ENCODE assay signal across 9 mouse cellular contexts in the genomic region with DNA sequence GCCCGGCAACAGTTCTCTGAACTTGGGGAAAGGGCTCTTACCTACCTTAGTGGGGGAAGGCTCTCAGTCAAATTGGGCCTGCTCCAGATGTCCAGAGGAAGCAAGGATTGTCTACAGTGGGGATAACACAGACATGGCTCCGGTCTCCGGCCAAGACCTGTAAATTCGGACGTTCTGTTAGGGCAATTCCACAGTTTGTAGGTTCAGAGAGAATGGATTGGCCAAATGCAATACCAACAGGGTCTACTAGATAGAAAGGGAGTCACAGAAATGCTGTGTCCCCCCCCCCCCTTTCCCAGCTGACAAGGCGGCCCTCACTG. TPM values are rescaled to one million over a fixed set of nuclear protein-coding genes. Genes with fewer than 3 reads are reported as not detected.
DNase-seq lines count a peak whose midpoint lies in the region; ATAC-seq and TF ChIP-seq lines count a peak whose summit lies in the region.
"Had no signal": no experiment of that assay in that cellular context is flagged by ENCODE, and none has a peak within 500 bp of the region (broad histone marks: within the 10 kb centered on the region; RNA-seq: fewer than 3 reads in every experiment).

No protein-coding gene starts in this region.

- no peaks in the 10 kb centered on the region for H3K9me3 ChIP-seq in erythroblast, embryonic 14.5 days (ENCODE audit: control insufficient read depth, low read length)
- no peaks in the 10 kb centered on the region for H3K9me3 ChIP-seq in limb, embryonic 15.5 days
- no peaks in the 10 kb centered on the region for H3K9me3 ChIP-seq in stomach, embryonic 16.5 days (replicated peaks; ENCODE audit: control insufficient read depth, low read length)

- no peaks in the 10 kb centered on the region for H3K27me3 ChIP-seq in erythroblast, embryonic 14.5 days (ENCODE audit: control insufficient read depth)
- H3K27me3 ChIP-seq in spleen, adult 2 months (ENCODE audit: control insufficient read depth, insufficient read depth, low read length), result no peaks in the 10 kb centered on the region
- no peaks in the 10 kb centered on the region for H3K27me3 ChIP-seq in limb, embryonic 15.5 days
- no peaks in the 10 kb centered on the region for H3K27me3 ChIP-seq in stomach, embryonic 16.5 days (ENCODE audit: control insufficient read depth, insufficient read depth, low read length)

- DNase-seq in spleen, adult 2 months (ENCODE audit: low read depth in 1 of 2, low spot score in 2 of 2), result no peak
- no peak for DNase-seq in spleen, postnatal 4 days (ENCODE audit: low spot score in 2 of 2)

- no peak for ATAC-seq in erythroblast, adult 5-6 weeks (replicated peaks; ENCODE audit: low FRiP score, poor library complexity, severe bottlenecking)
- ATAC-seq in limb, embryonic 15.5 days (ENCODE audit: insufficient number of reproducible peaks, low FRiP score, low TSS enrichment, low read depth), result no peak
- no peak for ATAC-seq in stomach, embryonic 16.5 days (ENCODE audit: insufficient read depth, low FRiP score)
- no peak for ATAC-seq in monocyte, adult 5-6 weeks (replicated peaks; ENCODE audit: insufficient number of reproducible peaks, low FRiP score, low TSS enrichment, poor library complexity, severe bottlenecking)
- ATAC-seq in inflammation-experienced regulatory T-cells, adult 6 months, result no peak

- 24% methylated on average over 5 of the region's 6 CpGs for WGBS in spleen, adult 2 months
- under 1% methylated on average over 5 of the region's 6 CpGs for WGBS in limb, embryonic 15.5 days
- WGBS in stomach, embryonic 16.5 days, result 7% methylated on average over 6 of the region's 6 CpGs

- peak overlapping the region; percentile 89 for H3K4me2 ChIP-seq in limb, embryonic 15.5 days
- H3K4me2 ChIP-seq in stomach, embryonic 16.5 days (ENCODE audit: low read depth, low read length), result peak overlapping the region; percentile 97

- peaks cover 74% of the 10 kb centered on the region for H3K4me1 ChIP-seq in erythroblast, embryonic 14.5 days (ENCODE audit: control insufficient read depth)
- H3K4me1 ChIP-seq in spleen, adult 2 months (ENCODE audit: control insufficient read depth, insufficient read depth, insufficient read length), result peaks cover 18% of the 10 kb centered on the region; the same call in 1 of the 2 replicates
- peaks cover 60% of the 10 kb centered on the region for H3K4me1 ChIP-seq in limb, embryonic 15.5 days
- H3K4me1 ChIP-seq in stomach, embryonic 16.5 days (ENCODE audit: control insufficient read depth, insufficient read depth, low read length), result peaks cover 48% of the 10 kb centered on the region

- TF ChIP-seq POLR2A in spleen, adult 2 months (IDR thresholded peaks at IDR 0.05; ENCODE audit: low read depth, low read length), result no peak

- H3K9ac ChIP-seq in limb, embryonic 15.5 days, result peak overlapping the region; percentile 89
- peak overlapping the region; percentile 97 for H3K9ac ChIP-seq in stomach, embryonic 16.5 days (ENCODE audit: low read length)

- TF ChIP-seq CTCF in spleen, adult 2 months (IDR thresholded peaks at IDR 0.05; ENCODE audit: extremely low read depth, insufficient read depth, insufficient read length, insufficient replicate concordance), result no peak

- H3K36me3 ChIP-seq in erythroblast, embryonic 14.5 days (ENCODE audit: control insufficient read depth), result peaks cover 56% of the 10 kb centered on the region
- H3K36me3 ChIP-seq in spleen, adult 2 months (ENCODE audit: control insufficient read depth, insufficient read depth, low read length), result peaks cover 28% of the 10 kb centered on the region
- H3K36me3 ChIP-seq in limb, embryonic 15.5 days, result 0 out of 2 replicates have a peak, but pooled peaks cover 4% of the 10 kb centered on the region
- no peaks in the 10 kb centered on the region for H3K36me3 ChIP-seq in stomach, embryonic 16.5 days (ENCODE audit: control insufficient read depth, insufficient read depth, low read length)

- H3K4me3 ChIP-seq in erythroblast, embryonic 14.5 days (replicated peaks), result peak overlapping the region; percentile 82
- H3K4me3 ChIP-seq in spleen, adult 2 months (ENCODE audit: extremely low read depth, insufficient read depth, insufficient read length), result peak overlapping the region; percentile 71
- H3K4me3 ChIP-seq in limb, embryonic 15.5 days, result peak overlapping the region; percentile 88
- H3K4me3 ChIP-seq in stomach, embryonic 16.5 days (replicated peaks; ENCODE audit: low read length), result peak overlapping the region; percentile 63

- H3K27ac ChIP-seq in spleen, adult 2 months (ENCODE audit: insufficient read depth, low read length), result peak overlapping the region; percentile 99
- peak overlapping the region; percentile 100 for H3K27ac ChIP-seq in limb, embryonic 15.5 days
- peak overlapping the region; percentile 100 for H3K27ac ChIP-seq in stomach, embryonic 16.5 days (ENCODE audit: low read length)

RNA-seq across cellular contexts. Expression of a gene that starts 4.1 kb away (rescaled TPM):
- 3.3 and 3.9 TPM in 2 replicates for polyA plus RNA-seq in erythroblast, embryonic 14.5 days (2012)
- total RNA-seq in erythroblast, adult 5-6 weeks (2015; ENCODE audit: low replicate concordance), result 15.6 and 19.2 TPM in 2 replicates
- total RNA-seq in erythroblast, adult 5-6 weeks (2017; ENCODE audit: low replicate concordance), result 5.5 and 7.7 TPM in 2 replicates
- polyA plus RNA-seq in spleen, adult 2 months (2012; rRNA removed), result 20.5 and 23.2 TPM in 2 replicates
- polyA plus RNA-seq in limb, embryonic 15.5 days (2015; fragmentation: Nextera tagmentation; extraction: Ambion mirVana), result 8.9 and 10.4 TPM in 2 replicates
- polyA plus RNA-seq in stomach, embryonic 16.5 days (2015; fragmentation: Nextera tagmentation; extraction: Ambion mirVana), result 6.7 and 7.7 TPM in 2 replicates
- total RNA-seq in monocyte, adult 5-6 weeks (2017), result 2.4 to 15.3 TPM (median 3.2 TPM) in 3 replicates
- 10 to 100 TPM; 13.0 to 17.7 (median 16.0) TPM for polyA plus RNA-seq in inflammation-experienced regulatory T-cells, adult 6 months (2017; shearing (Covaris generic))

RNA-seq across cellular contexts. Expression of a gene that starts 5.4 kb away (rescaled TPM):
- 0.38 and 0.52 TPM in 2 replicates for polyA plus RNA-seq in erythroblast, embryonic 14.5 days (2012)
- total RNA-seq in erythroblast, adult 5-6 weeks (2015; ENCODE audit: low replicate concordance), result 1.5 and 2.1 TPM in 2 replicates
- total RNA-seq in erythroblast, adult 5-6 weeks (2017; ENCODE audit: low replicate concordance), result 0.70 and 2.1 TPM in 2 replicates
- polyA plus RNA-seq in spleen, adult 2 months (2012; rRNA removed), result 70.7 and 72.5 TPM in 2 replicates
- 4.9 and 5.7 TPM in 2 replicates for polyA plus RNA-seq in limb, embryonic 15.5 days (2015; fragmentation: Nextera tagmentation; extraction: Ambion mirVana)
- polyA plus RNA-seq in stomach, embryonic 16.5 days (2015; fragmentation: Nextera tagmentation; extraction: Ambion mirVana), result 2.6 and 3.7 TPM in 2 replicates
- total RNA-seq in monocyte, adult 5-6 weeks (2017), result 18.8 to 40.6 TPM (median 30.1 TPM) in 3 replicates
- 10 to 100 TPM; 62.4 to 71.7 (median 66.6) TPM for polyA plus RNA-seq in inflammation-experienced regulatory T-cells, adult 6 months (2017; shearing (Covaris generic))

RNA-seq across cellular contexts. Expression of a gene that starts 31.3 kb away (rescaled TPM):
- polyA plus RNA-seq in erythroblast, embryonic 14.5 days (2012), result 27.7 and 28.4 TPM in 2 replicates
- 6.9 and 25.5 TPM in 2 replicates for total RNA-seq in erythroblast, adult 5-6 weeks (2015; ENCODE audit: low replicate concordance)
- total RNA-seq in erythroblast, adult 5-6 weeks (2017; ENCODE audit: low replicate concordance), result 13.8 and 28.7 TPM in 2 replicates
- polyA plus RNA-seq in spleen, adult 2 months (2012; rRNA removed), result 13.3 and 19.5 TPM in 2 replicates
- 88.2 and 93.3 TPM in 2 replicates for polyA plus RNA-seq in limb, embryonic 15.5 days (2015; fragmentation: Nextera tagmentation; extraction: Ambion mirVana)
- 67.5 and 71.0 TPM in 2 replicates for polyA plus RNA-seq in stomach, embryonic 16.5 days (2015; fragmentation: Nextera tagmentation; extraction: Ambion mirVana)
- 16.7 to 38.7 TPM (median 18.9 TPM) in 3 replicates for total RNA-seq in monocyte, adult 5-6 weeks (2017)
- 10 to 100 TPM; 36.1 to 40.9 (median 39.8) TPM for polyA plus RNA-seq in inflammation-experienced regulatory T-cells, adult 6 months (2017; shearing (Covaris generic))

RNA-seq across cellular contexts. Expression of a gene that starts 44.7 kb away (rescaled TPM):
- polyA plus RNA-seq in erythroblast, embryonic 14.5 days (2012), result not detected in 2 replicates
- total RNA-seq in erythroblast, adult 5-6 weeks (2015; ENCODE audit: low replicate concordance), result not detected in 2 replicates
- total RNA-seq in erythroblast, adult 5-6 weeks (2017; ENCODE audit: low replicate concordance), result not detected in 2 replicates
- polyA plus RNA-seq in spleen, adult 2 months (2012; rRNA removed), result 0.19 and 0.37 TPM in 2 replicates
- polyA plus RNA-seq in limb, embryonic 15.5 days (2015; fragmentation: Nextera tagmentation; extraction: Ambion mirVana), result not detected in 2 replicates
- polyA plus RNA-seq in stomach, embryonic 16.5 days (2015; fragmentation: Nextera tagmentation; extraction: Ambion mirVana), result 3.3 and 4.1 TPM in 2 replicates
- not detected in 3 replicates for total RNA-seq in monocyte, adult 5-6 weeks (2017)
- not detected for polyA plus RNA-seq in inflammation-experienced regulatory T-cells, adult 6 months (2017; shearing (Covaris generic))
- total RNA-seq: left cerebral cortex, postnatal 14 days had no signal
